Mouse (Mus musculus) stomach, embryonic 16.5 days (tissue): Measurements from ENCODE around the gene Nup62. TPM values are rescaled to one million over a fixed set of nuclear protein-coding genes. Genes with fewer than 3 reads are reported as not detected.

Experiments
- ATAC-seq: fragments of 200-750 bp; cut with Nextera tagmentation; 2 replicates; pipeline ENCODE4 v1.8.0; 2017; ENCODE audit warnings: moderate number of reproducible peaks, moderate TSS enrichment; ENCODE audit not compliant: insufficient read depth, low FRiP score
- H3K27ac ChIP-seq: fragments of 300-500 bp; sonication (generic); 2 replicates; pipeline ENCODE4 v1.5.1; 2014; ENCODE audit warnings: low read length
- H3K27me3 ChIP-seq: fragments of 300-500 bp; sonication (generic); 2 replicates; pipeline ENCODE4 v1.6.1; 2014; ENCODE audit warnings: low read length, control low read depth, mixed read lengths; ENCODE audit not compliant: control insufficient read depth, insufficient read depth
- H3K36me3 ChIP-seq: fragments of 300-500 bp; sonication (generic); 2 replicates; pipeline ENCODE4 v1.6.1; 2014; ENCODE audit warnings: low read length; ENCODE audit not compliant: control insufficient read depth, insufficient read depth
- H3K4me1 ChIP-seq: fragments of 300-500 bp; sonication (generic); 2 replicates; pipeline ENCODE4 v1.6.1; 2014; ENCODE audit warnings: low read length, control low read depth, mixed read lengths; ENCODE audit not compliant: control insufficient read depth, insufficient read depth
- H3K4me2 ChIP-seq: fragments of 300-500 bp; sonication (generic); 2 replicates; pipeline ENCODE4 v1.6.1; 2014; ENCODE audit warnings: low read depth, low read length, mixed read lengths
- H3K4me3 ChIP-seq: fragments of 300-500 bp; sonication (generic); replicated peaks from 2 replicates; pipeline ENCODE4 v1.5.1; 2014; ENCODE audit warnings: mild to moderate bottlenecking, low read length
- H3K9ac ChIP-seq: fragments of 300-500 bp; sonication (generic); 2 replicates; pipeline ENCODE4 v1.6.1; 2014; ENCODE audit warnings: low read length
- H3K9me3 ChIP-seq: fragments of 300-500 bp; sonication (generic); replicated peaks from 2 replicates; pipeline ENCODE4 v1.6.1; 2016; ENCODE audit warnings: low read length, control low read depth; ENCODE audit not compliant: control insufficient read depth
- WGBS: fragments of 180-500 bp; shearing (Covaris S2); extraction: QIAGEN DNeasy Blood & Tissue Kit; methylation state at CpG from one replicate; pipeline ENCODE4 v1.1.7; 2014; 5-methylcytosine and 5-hydroxymethylcytosine counted together
- polyA plus RNA-seq: library from polyadenylated mRNA; unstranded; fragments of >200 nt; fragmentation: Nextera tagmentation; extraction: Ambion mirVana; gene quantifications from 2 replicates; pipeline ENCODE4 v1.2.1, GENCODE M21; 2015

Nup62 gene
- polyA plus RNA-seq, 1 experiment from 2014 or later, result 73.8 TPM

GRCm38 (mm10) chr7:44863982-44864494 lies 48.1 kb downstream of the Nup62 start:
- Histone ChIP-seq H3K27me3 (no peaks in the 10 kb centered on the region), H3K9ac (no peak overlapping the region), H3K36me3 (peaks cover 27% of the 10 kb centered on the region), H3K4me3 (no peak overlapping the region), H3K27ac (no peak overlapping the region), H3K4me2 (no peak overlapping the region), H3K9me3 (no peaks in the 10 kb centered on the region), H3K4me1 (peaks cover 50% of the 10 kb centered on the region)
- 82% methylated on average over 11 of the region's 11 CpGs for WGBS
- ATAC-seq, result no peak

GRCm38 (mm10) chr7:44864595-44865542 lies 49.0 kb downstream of the Nup62 start:
- Histone ChIP-seq H3K27me3 (no peaks in the 10 kb centered on the region), H3K4me2 (no peak overlapping the region), H3K27ac (0 out of 2 replicates have a peak overlapping the region, but pooled peaks have one; percentile 74), H3K9me3 (no peaks in the 10 kb centered on the region), H3K4me3 (no peak overlapping the region), H3K36me3 (peaks cover 27% of the 10 kb centered on the region), H3K9ac (peak overlapping the region; percentile 1; the same call in 1 of the 2 replicates), H3K4me1 (peaks cover 50% of the 10 kb centered on the region)
- WGBS, result 77% methylated on average over 24 of the region's 24 CpGs
- ATAC-seq, result no peak

- Histone ChIP-seq H3K9ac (peak overlapping the region; percentile 100), H3K27ac (peak overlapping the region; percentile 74), H3K4me2 (peak overlapping the region; percentile 90), H3K4me3 (peak overlapping the region; percentile 91), H3K9me3 (no peaks in the 10 kb centered on the region), H3K4me1 (peaks cover 46% of the 10 kb centered on the region), H3K36me3 (peaks cover 27% of the 10 kb centered on the region), H3K27me3 (no peaks in the 10 kb centered on the region)
- ATAC-seq, result peak; percentile 10
- 37% methylated on average over 15 of the region's 15 CpGs for WGBS
Observed at GRCm38 (mm10) chr7:44866276-44867009, 50.6 kb downstream of the Nup62 start.

- Histone ChIP-seq H3K36me3 (peaks cover 25% of the 10 kb centered on the region), H3K27me3 (no peaks in the 10 kb centered on the region), H3K4me3 (peak overlapping the region; percentile 91), H3K27ac (peak overlapping the region; percentile 100), H3K4me1 (peaks cover 46% of the 10 kb centered on the region), H3K9me3 (no peaks in the 10 kb centered on the region), H3K9ac (peak overlapping the region; percentile 100), H3K4me2 (peak overlapping the region; percentile 90)
- WGBS, result 54% methylated on average over 19 of the region's 19 CpGs
- no peak for ATAC-seq
Observed at GRCm38 (mm10) chr7:44867010-44867702, 51.3 kb downstream of the Nup62 start.

GRCm38 (mm10) chr7:44867802-44868201 lies 51.9 kb downstream of the Nup62 start:
- Histone ChIP-seq H3K4me3 (peak overlapping the region; percentile 91), H3K4me2 (peak overlapping the region; percentile 90), H3K9me3 (no peaks in the 10 kb centered on the region), H3K9ac (peak overlapping the region; percentile 100), H3K27ac (peak overlapping the region; percentile 100), H3K36me3 (peaks cover 18% of the 10 kb centered on the region), H3K27me3 (no peaks in the 10 kb centered on the region), H3K4me1 (peaks cover 50% of the 10 kb centered on the region)
- ATAC-seq, result no peak
- 32% methylated on average over 9 of the region's 9 CpGs for WGBS

GRCm38 (mm10) chr7:44868465-44868864 lies 52.6 kb downstream of the Nup62 start:
- Histone ChIP-seq H3K36me3 (peaks cover 12% of the 10 kb centered on the region), H3K27ac (peak overlapping the region; percentile 100), H3K4me3 (peak overlapping the region; percentile 91), H3K4me1 (peaks cover 48% of the 10 kb centered on the region), H3K4me2 (peak overlapping the region; percentile 90), H3K9ac (peak overlapping the region; percentile 100), H3K27me3 (no peaks in the 10 kb centered on the region), H3K9me3 (no peaks in the 10 kb centered on the region)
- WGBS, result 3% methylated on average over 16 of the region's 16 CpGs
- ATAC-seq, result no peak

GRCm38 (mm10) chr7:44868919-44869696 lies 53.2 kb downstream of the Nup62 start:
- ATAC-seq, result peak; percentile 68
- no peaks in the 10 kb centered on the region for H3K27me3 ChIP-seq
- under 1% methylated on average over 105 of the region's 108 CpGs for WGBS
- peaks cover 6% of the 10 kb centered on the region for H3K36me3 ChIP-seq
- H3K9ac ChIP-seq, result peak overlapping the region; percentile 100
- H3K4me1 ChIP-seq, result peaks cover 46% of the 10 kb centered on the region
- peak overlapping the region; percentile 91 for H3K4me3 ChIP-seq
- H3K27ac ChIP-seq, result peak overlapping the region; percentile 100
- peak overlapping the region; percentile 90 for H3K4me2 ChIP-seq
- H3K9me3 ChIP-seq, result no peaks in the 10 kb centered on the region
